Mouse (Mus musculus): ENCODE data around the gene Col23a1. TPM values are rescaled to one million over a fixed set of nuclear protein-coding genes. Genes with fewer than 3 reads are reported as not detected.
"Not testable (repeated sequence)": the region's sequence is repeated elsewhere in the genome, so short reads cannot be mapped to it uniquely, and the experiment has no call there.

Col23a1 gene
- polyA plus RNA-seq, 1 experiment: 5.3 TPM

DNA sequence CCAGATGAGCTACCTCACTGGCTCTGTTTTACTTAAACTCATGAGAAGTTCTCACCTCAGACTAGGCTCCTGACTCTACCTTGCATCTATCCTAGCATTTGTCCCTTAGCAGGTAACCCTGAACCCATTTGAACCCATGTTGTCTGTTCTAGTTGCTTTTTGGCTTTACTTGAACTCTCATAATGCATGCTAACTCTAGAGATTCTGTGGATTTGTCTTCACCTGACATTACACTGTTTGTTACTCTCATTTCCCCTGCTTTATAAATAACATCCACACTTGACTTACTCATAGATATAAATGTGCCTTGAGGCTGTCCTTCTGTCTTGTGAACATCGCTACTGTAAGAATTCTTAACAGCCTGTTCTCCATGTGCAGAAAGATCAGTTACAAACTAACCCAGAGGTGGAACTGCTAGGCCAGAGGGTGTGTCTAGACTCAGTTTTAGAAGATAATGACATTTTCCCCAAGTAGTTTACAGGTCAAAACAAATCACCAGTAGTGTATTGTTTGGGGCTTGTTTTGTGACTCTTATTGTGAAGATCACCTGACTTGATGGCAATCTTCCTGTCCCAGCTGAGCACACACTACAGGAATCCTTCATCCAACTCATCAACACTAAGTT, 305.9 kb downstream of the Col23a1 start:
- TF ChIP-seq POLR2A (IDR thresholded peaks at IDR 0.05; ENCODE audit: borderline replicate concordance, insufficient read depth, low read length) (no peak), CTCF (IDR thresholded peaks at IDR 0.05; ENCODE audit: borderline replicate concordance, insufficient read depth, low read depth, low read length) (no peak)
- Histone ChIP-seq H3K4me3 (replicated peaks; ENCODE audit: insufficient read depth, low read depth, low read length) (no peak overlapping the region), H3K4me1 (ENCODE audit: control insufficient read depth, insufficient read depth, low read length) (no peaks in the 10 kb centered on the region), H3K27me3 (ENCODE audit: control insufficient read depth, insufficient read depth, low read length) (no peaks in the 10 kb centered on the region), H3K27ac (ENCODE audit: insufficient read depth, low read length) (no peak overlapping the region)
- 94% methylated on average over 1 of the region's 1 CpGs for WGBS
- DNase-seq: no peak

GRCm38 (mm10) chr11:51597553-51597952, 307.8 kb downstream of the Col23a1 start:
- Histone ChIP-seq H3K27ac (ENCODE audit: insufficient read depth, low read length) (no peak overlapping the region), H3K4me1 (ENCODE audit: control insufficient read depth, insufficient read depth, low read length) (no peaks in the 10 kb centered on the region), H3K27me3 (ENCODE audit: control insufficient read depth, insufficient read depth, low read length) (no peaks in the 10 kb centered on the region), H3K4me3 (replicated peaks; ENCODE audit: insufficient read depth, low read depth, low read length) (no peak overlapping the region)
- WGBS: 68% methylated on average over 2 of the region's 2 CpGs
- DNase-seq: no peak
- TF ChIP-seq CTCF (IDR thresholded peaks at IDR 0.05; ENCODE audit: borderline replicate concordance, insufficient read depth, low read depth, low read length): no peak
- TF ChIP-seq POLR2A (IDR thresholded peaks at IDR 0.05; ENCODE audit: borderline replicate concordance, insufficient read depth, low read length): no peak

GRCm38 (mm10) chr11:51602253-51602652, 312.5 kb downstream of the Col23a1 start:
- no peak overlapping the region for H3K27ac ChIP-seq (ENCODE audit: insufficient read depth, low read length)
- no peaks in the 10 kb centered on the region for H3K27me3 ChIP-seq (ENCODE audit: control insufficient read depth, insufficient read depth, low read length)
- peaks cover 3% of the 10 kb centered on the region; the same call in 1 of the 2 replicates for H3K4me1 ChIP-seq (ENCODE audit: control insufficient read depth, insufficient read depth, low read length)
- TF ChIP-seq POLR2A (IDR thresholded peaks at IDR 0.05; ENCODE audit: borderline replicate concordance, insufficient read depth, low read length): no peak
- DNase-seq: no peak
- WGBS: 84% methylated on average over 3 of the region's 3 CpGs
- H3K4me3 ChIP-seq (replicated peaks; ENCODE audit: insufficient read depth, low read depth, low read length): no peak overlapping the region

DNA sequence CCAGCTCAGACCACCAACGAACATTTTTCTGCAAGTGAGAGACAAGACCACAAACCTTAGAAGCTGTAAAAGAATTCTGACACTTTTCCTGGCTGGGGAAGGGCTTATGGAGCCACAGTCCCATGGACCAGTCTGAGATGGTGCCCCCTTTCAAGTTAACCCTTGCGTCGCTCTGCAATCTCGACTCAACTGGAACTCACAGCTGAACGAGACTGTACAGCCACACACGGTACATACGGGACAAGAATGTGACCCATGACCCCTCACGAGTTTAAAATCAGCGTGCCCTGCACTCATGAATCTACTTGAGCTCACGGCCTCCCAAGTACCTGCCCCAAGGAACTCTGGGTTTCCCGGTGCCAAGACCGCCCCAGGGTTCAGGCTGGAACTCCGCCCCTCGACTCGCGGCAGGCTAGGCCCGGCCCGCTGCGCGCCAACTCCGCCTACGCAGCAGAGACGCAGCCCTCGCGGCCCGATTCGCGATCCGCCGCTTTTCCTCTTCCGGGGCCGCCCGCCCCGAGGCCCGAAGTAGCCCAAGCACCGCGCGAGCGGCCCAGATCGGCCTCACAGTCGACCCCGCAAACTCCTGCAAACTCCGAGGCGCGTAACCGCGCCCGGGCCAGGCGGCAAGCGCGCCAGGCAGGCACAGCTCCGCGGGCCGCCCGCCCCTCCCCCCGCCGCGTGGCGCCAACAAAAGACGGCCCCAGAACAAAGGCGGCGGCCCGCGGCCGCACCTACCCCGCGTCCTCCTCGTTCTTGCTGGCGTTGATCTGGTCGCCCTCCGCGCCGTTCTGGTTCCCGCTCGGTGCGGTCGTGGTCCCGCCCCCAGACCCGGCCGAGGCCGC, 316.1 kb downstream of the Col23a1 start:
- TF ChIP-seq POLR2A (IDR thresholded peaks at IDR 0.05; ENCODE audit: borderline replicate concordance, insufficient read depth, low read length): no peak; the same call in 1 of the 2 replicates
- TF ChIP-seq CTCF (IDR thresholded peaks at IDR 0.05; ENCODE audit: borderline replicate concordance, insufficient read depth, low read depth, low read length): no peak
- Histone ChIP-seq H3K27ac (ENCODE audit: insufficient read depth, low read length) (peak overlapping the region; percentile 13), H3K4me1 (ENCODE audit: control insufficient read depth, insufficient read depth, low read length) (peaks cover 3% of the 10 kb centered on the region; the same call in 1 of the 2 replicates), H3K27me3 (ENCODE audit: control insufficient read depth, insufficient read depth, low read length) (no peaks in the 10 kb centered on the region), H3K4me3 (replicated peaks; ENCODE audit: insufficient read depth, low read depth, low read length) (peak overlapping the region; percentile 60)
- WGBS: under 1% methylated on average over 81 of the region's 81 CpGs
- peak; percentile 83 for DNase-seq

DNA sequence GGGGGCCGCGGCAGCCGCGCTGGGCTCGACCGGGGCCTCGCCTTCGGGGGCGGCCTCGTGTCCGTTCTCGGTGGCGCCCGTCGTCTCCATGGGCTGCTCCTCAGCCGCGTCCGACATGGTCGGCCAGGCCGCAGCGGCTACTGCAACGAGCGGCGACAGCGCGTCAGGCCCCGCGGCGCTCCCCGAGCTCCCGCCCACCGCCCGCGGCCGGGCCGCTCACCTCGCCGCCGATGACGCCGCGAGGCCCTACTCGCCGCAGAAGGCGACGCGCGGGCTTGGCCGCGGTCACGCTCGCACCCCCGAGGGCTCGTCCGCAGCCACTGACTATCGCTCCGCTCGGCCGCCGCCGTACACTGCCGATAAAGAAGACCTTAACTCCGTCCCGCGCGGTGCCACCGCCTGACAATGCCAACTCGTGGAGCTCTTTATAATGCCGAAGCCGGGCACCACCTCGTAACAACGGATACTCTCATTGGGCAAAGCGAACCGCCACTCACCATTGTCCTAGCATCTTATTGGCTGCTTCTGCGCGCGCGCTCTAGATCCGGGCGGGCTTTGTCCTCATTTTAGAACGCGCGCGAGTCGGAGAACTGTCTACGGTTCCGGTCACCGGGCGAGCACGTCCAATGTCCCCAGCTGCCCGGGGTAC, 316.9 kb downstream of the Col23a1 start, which contains the start of gene Hnrnpab:
Gene Hnrnpab, minus strand, starts transcription at position 401 of the 649 bp plus-strand sequence.
- H3K27me3 ChIP-seq (ENCODE audit: control insufficient read depth, insufficient read depth, low read length): no peaks in the 10 kb centered on the region
- WGBS: under 1% methylated on average over 89 of the region's 91 CpGs
- peak within 1 kb of the TSS; percentile 57 for H3K27ac ChIP-seq (ENCODE audit: insufficient read depth, low read length)
- TF ChIP-seq CTCF (IDR thresholded peaks at IDR 0.05; ENCODE audit: borderline replicate concordance, insufficient read depth, low read depth, low read length) (no peak), POLR2A (IDR thresholded peaks at IDR 0.05; ENCODE audit: borderline replicate concordance, insufficient read depth, low read length) (peak; percentile 99)
- H3K4me1 ChIP-seq (ENCODE audit: control insufficient read depth, insufficient read depth, low read length): peaks cover 3% of the 10 kb centered on the region; the same call in 1 of the 2 replicates
- DNase-seq: peak; percentile 98
- peak within 1 kb of the TSS; percentile 69 for H3K4me3 ChIP-seq (replicated peaks; ENCODE audit: insufficient read depth, low read depth, low read length)

DNA sequence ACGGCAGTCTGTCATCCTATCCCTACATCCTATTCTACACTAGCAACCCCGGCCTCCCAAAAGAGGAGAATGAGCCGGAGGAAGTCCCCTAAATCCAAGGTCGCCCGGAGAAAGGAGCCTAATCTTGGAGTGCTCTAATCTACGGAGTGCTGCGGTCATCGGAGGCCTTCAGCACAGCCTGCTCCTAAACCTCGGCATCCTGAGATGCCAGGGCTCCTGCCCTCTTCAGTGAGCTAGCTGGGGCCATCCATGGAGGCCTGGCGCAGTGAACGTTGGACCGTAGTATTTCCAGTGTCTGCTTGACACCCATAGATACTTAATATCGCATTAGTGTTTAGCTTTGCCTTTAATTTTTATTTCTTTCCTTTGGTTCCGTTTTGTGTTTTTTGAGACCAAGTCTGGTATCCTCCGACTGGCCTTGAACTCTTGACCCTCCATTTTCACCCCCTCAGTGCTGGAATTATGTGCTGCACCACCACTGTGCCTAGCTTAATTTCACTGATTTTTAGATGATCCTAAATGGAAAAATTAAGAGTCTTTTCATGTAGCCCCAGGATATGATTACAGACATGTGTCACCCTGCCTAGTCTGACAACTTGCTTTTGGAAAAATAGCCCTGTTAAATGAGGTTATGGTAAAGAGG, 317.5 kb downstream of the Col23a1 start:
- TF ChIP-seq CTCF (IDR thresholded peaks at IDR 0.05; ENCODE audit: borderline replicate concordance, insufficient read depth, low read depth, low read length): no peak
- TF ChIP-seq POLR2A (IDR thresholded peaks at IDR 0.05; ENCODE audit: borderline replicate concordance, insufficient read depth, low read length): no peak
- DNase-seq: no peak
- 7% methylated on average over 15 of the region's 15 CpGs for WGBS
- Histone ChIP-seq H3K4me1 (ENCODE audit: control insufficient read depth, insufficient read depth, low read length) (peaks cover 3% of the 10 kb centered on the region; the same call in 1 of the 2 replicates), H3K27me3 (ENCODE audit: control insufficient read depth, insufficient read depth, low read length) (no peaks in the 10 kb centered on the region), H3K27ac (ENCODE audit: insufficient read depth, low read length) (peak overlapping the region; percentile 57), H3K4me3 (replicated peaks; ENCODE audit: insufficient read depth, low read depth, low read length) (peak overlapping the region; percentile 69)

DNA sequence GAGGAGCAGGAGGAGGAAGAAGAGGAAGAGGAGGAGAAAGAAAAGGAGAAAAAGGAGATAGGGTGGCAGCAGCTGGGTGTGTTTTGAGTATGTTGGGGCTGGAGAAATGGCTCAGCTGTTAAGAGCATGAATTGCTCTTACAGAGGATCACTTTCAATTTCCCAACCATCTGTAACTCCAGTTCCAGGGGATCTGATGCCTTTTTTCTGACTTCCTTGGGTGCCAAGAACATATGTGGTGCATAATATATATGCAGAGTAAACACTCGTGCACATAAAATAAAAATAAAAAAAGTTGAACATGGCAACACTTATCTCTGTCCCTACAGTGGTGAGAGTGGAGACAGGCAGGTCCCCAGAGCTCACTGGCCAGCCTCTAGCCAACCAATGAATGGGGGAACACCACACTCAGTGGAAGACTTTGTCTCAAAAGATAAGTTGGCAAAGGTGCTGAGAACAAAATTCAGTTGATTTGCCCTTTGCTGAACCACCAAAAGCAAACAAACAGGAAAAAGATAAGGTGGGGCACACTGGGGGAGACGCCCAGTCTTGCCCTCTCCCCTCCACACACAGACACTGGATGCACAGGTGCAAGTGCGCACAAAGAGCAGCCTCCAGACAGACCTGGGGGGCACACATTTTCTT, 319.7 kb downstream of the Col23a1 start:
- DNase-seq: no peak
- H3K4me1 ChIP-seq (ENCODE audit: control insufficient read depth, insufficient read depth, low read length): peaks cover 3% of the 10 kb centered on the region; the same call in 1 of the 2 replicates
- 85% methylated on average over 3 of the region's 3 CpGs for WGBS

DNA sequence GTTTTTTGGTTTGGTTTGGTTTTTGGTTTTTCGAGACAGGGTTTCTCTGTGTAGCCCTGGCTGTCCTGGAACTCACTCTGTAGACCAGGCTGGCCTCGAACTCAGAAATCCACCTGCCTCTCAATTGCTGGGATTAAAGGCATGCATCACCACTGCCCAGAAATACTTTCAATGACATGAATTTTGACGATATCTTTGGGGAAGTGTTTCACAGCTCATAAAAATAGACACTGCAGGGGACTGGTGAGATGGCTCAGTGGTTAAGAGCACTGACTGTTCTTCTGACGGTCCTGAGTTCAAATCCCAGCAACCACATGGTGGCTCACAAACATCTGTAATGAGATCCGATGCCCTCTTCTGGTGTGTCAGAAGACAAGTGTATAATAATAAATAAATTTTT, 320.2 kb downstream of the Col23a1 start:
- WGBS: 85% methylated on average over 5 of the region's 5 CpGs
- not testable (repeated sequence) for DNase-seq; H3K4me1 ChIP-seq (ENCODE audit: control insufficient read depth, insufficient read depth, low read length); H3K27ac ChIP-seq (ENCODE audit: insufficient read depth, low read length); H3K4me3 ChIP-seq (replicated peaks; ENCODE audit: insufficient read depth, low read depth, low read length); H3K27me3 ChIP-seq (ENCODE audit: control insufficient read depth, insufficient read depth, low read length)

More for the DNA sequence above, 319.7 kb downstream of the Col23a1 start:
- Histone ChIP-seq H3K27me3 (ENCODE audit: control insufficient read depth, insufficient read depth, low read length) (no peaks in the 10 kb centered on the region), H3K4me3 (replicated peaks; ENCODE audit: insufficient read depth, low read depth, low read length) (no peak overlapping the region), H3K27ac (ENCODE audit: insufficient read depth, low read length) (no peak overlapping the region)
- TF ChIP-seq CTCF (IDR thresholded peaks at IDR 0.05; ENCODE audit: borderline replicate concordance, insufficient read depth, low read depth, low read length): no peak
- TF ChIP-seq POLR2A (IDR thresholded peaks at IDR 0.05; ENCODE audit: borderline replicate concordance, insufficient read depth, low read length): no peak
